Mouse (Mus musculus) MEL (cell line): ENCODE data around the gene Plaur. TPM values are rescaled to one million over a fixed set of nuclear protein-coding genes. Genes with fewer than 3 reads are reported as not detected.
"Not testable (repeated sequence)": the region's sequence is repeated elsewhere in the genome, so short reads cannot be mapped to it uniquely, and the experiment has no call there.

ENCODE experiments used
- DNase-seq: peaks from one replicate; pipeline ENCODE4 v3.0.0; 2011; ENCODE audit warnings: low read depth, low spot score
- H3K27ac ChIP-seq: 2 replicates; pipeline ENCODE4 v1.5.1; 2012; ENCODE audit warnings: low read depth, mild to moderate bottlenecking, control low read depth, low read length, moderate library complexity; ENCODE audit not compliant: control insufficient read depth
- H3K27me3 ChIP-seq, 2 experiments: fragments of 150-350 bp in 1 of 2; sonication (generic) in 1 of 2; 2 replicates each; pipeline ENCODE4 v1.6.1; 2012; ENCODE audit warnings: low read length in 2 of 2, mild to moderate bottlenecking in 2 of 2, improper control_type of control experiment in 1 of 2, moderate library complexity in 1 of 2; ENCODE audit not compliant: insufficient read depth in 2 of 2, control insufficient read depth in 1 of 2
- H3K36me3 ChIP-seq, 2 experiments: 2 replicates each; pipeline ENCODE4 v1.6.1; 2012 to 2014; ENCODE audit warnings: low read length in 2 of 2, improper control_type of control experiment in 1 of 2, inconsistent platforms in 1 of 2, mild to moderate bottlenecking in 1 of 2; ENCODE audit not compliant: insufficient read depth in 2 of 2, control insufficient read depth in 1 of 2
- H3K4me1 ChIP-seq, 2 experiments: fragments of 150-350 bp in 1 of 2; sonication (generic) in 1 of 2; 2 replicates each; pipeline ENCODE4 v1.6.1; 2012; ENCODE audit warnings: low read length in 2 of 2, improper control_type of control experiment in 1 of 2, mild to moderate bottlenecking in 1 of 2; ENCODE audit not compliant: insufficient read depth in 2 of 2, control insufficient read depth in 1 of 2
- H3K4me3 ChIP-seq, 2 experiments: fragments of 150-350 bp in 1 of 2; sonication (generic) in 1 of 2; 2 replicates each; pipeline ENCODE4 v1.5.1; 2012; ENCODE audit warnings: low read depth in 2 of 2, low read length in 2 of 2, mild to moderate bottlenecking in 2 of 2, moderate library complexity in 2 of 2, control low read depth in 1 of 2, improper control_type of control experiment in 1 of 2; ENCODE audit not compliant: control insufficient read depth in 1 of 2, insufficient read depth in 1 of 2
- H3K79me2 ChIP-seq: 2 replicates; pipeline ENCODE4 v1.6.1; 2012; ENCODE audit warnings: mild to moderate bottlenecking, low read length, moderate library complexity; ENCODE audit not compliant: control insufficient read depth, poor library complexity, insufficient read depth
- H3K9ac ChIP-seq: 2 replicates; pipeline ENCODE4 v1.6.1; 2012; ENCODE audit warnings: low read depth, mild to moderate bottlenecking, control low read depth, low read length, moderate library complexity; ENCODE audit not compliant: control insufficient read depth, poor library complexity, severe bottlenecking
- H3K9me3 ChIP-seq: fragments of 150-350 bp; sonication (generic); replicated peaks from 2 replicates; pipeline ENCODE4 v1.6.1; 2012; ENCODE audit warnings: mild to moderate bottlenecking, low read length, improper control_type of control experiment, moderate library complexity; ENCODE audit not compliant: insufficient read depth
- CHD1 ChIP-seq: IDR thresholded peaks from 2 replicates; pipeline ENCODE4 v1.6.1; 2012; ENCODE audit warnings: low read depth, mild to moderate bottlenecking, inconsistent platforms, low read length, improper control_type of control experiment
- CHD2 ChIP-seq: IDR thresholded peaks from 2 replicates; pipeline ENCODE4 v1.6.1; 2011; ENCODE audit warnings: low read length, improper control_type of control experiment
- E2F4 ChIP-seq: IDR thresholded peaks from 2 replicates; pipeline ENCODE4 v1.6.1; 2011; ENCODE audit warnings: low read depth, low read length, improper control_type of control experiment, borderline replicate concordance
- ELF1 ChIP-seq: IDR thresholded peaks from 2 replicates; pipeline ENCODE4 v1.6.1; 2014; ENCODE audit warnings: low read depth, mild to moderate bottlenecking, inconsistent platforms, low read length, improper control_type of control experiment, moderate library complexity
- GATA1 ChIP-seq: IDR thresholded peaks from 2 replicates; pipeline ENCODE4 v1.6.1; 2011; ENCODE audit warnings: low read depth, low read length, improper control_type of control experiment
- HCFC1 ChIP-seq: IDR thresholded peaks from 2 replicates; pipeline ENCODE4 v1.6.1; 2012; ENCODE audit warnings: low read depth, mild to moderate bottlenecking, inconsistent platforms, low read length, improper control_type of control experiment, moderate library complexity
- JUND ChIP-seq: IDR thresholded peaks from 2 replicates; pipeline ENCODE4 v1.6.1; 2011; ENCODE audit warnings: low read depth, mild to moderate bottlenecking, improper control_type of control experiment, low read length
- MAFK ChIP-seq: IDR thresholded peaks from 2 replicates; pipeline ENCODE4 v1.6.1; 2011; ENCODE audit warnings: low read depth, mild to moderate bottlenecking, low read length, improper control_type of control experiment, borderline replicate concordance
- MAX ChIP-seq: IDR thresholded peaks from 2 replicates; pipeline ENCODE4 v1.6.1; 2011; ENCODE audit warnings: low read length, improper control_type of control experiment
- MAZ ChIP-seq: IDR thresholded peaks from 2 replicates; pipeline ENCODE4 v1.6.1; 2012; ENCODE audit warnings: low read depth, mild to moderate bottlenecking, inconsistent platforms, low read length, improper control_type of control experiment
- MEF2A ChIP-seq: IDR thresholded peaks from 2 replicates; pipeline ENCODE4 v1.6.1; 2014; ENCODE audit warnings: low read depth, mild to moderate bottlenecking, inconsistent platforms, low read length, improper control_type of control experiment; ENCODE audit not compliant: poor library complexity, insufficient replicate concordance, severe bottlenecking; ENCODE audit errors: extremely low read depth
- MXI1 ChIP-seq: IDR thresholded peaks from 2 replicates; pipeline ENCODE4 v1.6.1; 2011; ENCODE audit warnings: mild to moderate bottlenecking, low read depth, low read length, improper control_type of control experiment
- MYC ChIP-seq: IDR thresholded peaks from 2 replicates; pipeline ENCODE4 v1.6.1; 2011; ENCODE audit warnings: low read depth, mild to moderate bottlenecking, low read length, improper control_type of control experiment, moderate library complexity
- NELFE ChIP-seq: IDR thresholded peaks from 2 replicates; pipeline ENCODE4 v1.6.1; 2011; ENCODE audit warnings: low read depth, low read length, improper control_type of control experiment
- NRF1 ChIP-seq: IDR thresholded peaks from 2 replicates; pipeline ENCODE4 v1.6.1; 2014; ENCODE audit warnings: low read depth, mild to moderate bottlenecking, inconsistent platforms, low read length, improper control_type of control experiment, moderate library complexity; ENCODE audit not compliant: poor library complexity, insufficient read depth, severe bottlenecking
- POLR2AphosphoS5 ChIP-seq: IDR thresholded peaks from 2 replicates; pipeline ENCODE4 v1.6.1; 2012; ENCODE audit warnings: low read depth, borderline replicate concordance, mild to moderate bottlenecking, inconsistent platforms, low read length, moderate library complexity, mixed read lengths
- RCOR1 ChIP-seq: IDR thresholded peaks from 2 replicates; pipeline ENCODE4 v1.6.1; 2012; ENCODE audit warnings: low read depth, mild to moderate bottlenecking, inconsistent platforms, low read length, improper control_type of control experiment
- TBP ChIP-seq: IDR thresholded peaks from 2 replicates; pipeline ENCODE4 v1.8.0; 2011; ENCODE audit warnings: low read depth, low read length, improper control_type of control experiment
- TCF12 ChIP-seq: IDR thresholded peaks from 2 replicates; pipeline ENCODE4 v1.6.1; 2014; ENCODE audit warnings: low read depth, mild to moderate bottlenecking, inconsistent platforms, low read length, improper control_type of control experiment, moderate library complexity
- UBTF ChIP-seq: IDR thresholded peaks from 2 replicates; pipeline ENCODE4 v1.6.1; 2012; ENCODE audit warnings: low read depth, mild to moderate bottlenecking, inconsistent platforms, low read length, improper control_type of control experiment, moderate library complexity, borderline replicate concordance; ENCODE audit not compliant: insufficient read depth
- ZKSCAN1 ChIP-seq: IDR thresholded peaks from 2 replicates; pipeline ENCODE4 v1.6.1; 2012; ENCODE audit warnings: low read depth, mild to moderate bottlenecking, inconsistent platforms, low read length, improper control_type of control experiment, moderate library complexity
- ZMIZ1 ChIP-seq: IDR thresholded peaks from 2 replicates; pipeline ENCODE4 v1.6.1; 2012; ENCODE audit warnings: low read depth, mild to moderate bottlenecking, inconsistent platforms, low read length, improper control_type of control experiment, moderate library complexity
- ZNF384 ChIP-seq: IDR thresholded peaks from 2 replicates; pipeline ENCODE4 v1.6.1; 2012; ENCODE audit warnings: low read depth, mild to moderate bottlenecking, inconsistent platforms, low read length, improper control_type of control experiment
- polyA plus RNA-seq, 2 experiments: library from polyadenylated mRNA; stranded (reverse) in 1 of 2; unstranded in 1 of 2; fragments of >175 nt in 1 of 2; fragments of >200 nt in 1 of 2; gene quantifications; 2 replicates each; pipeline versions ENCODE4 v1.2.1 to v1.2.4; 2012; ENCODE audit warnings: low replicate concordance in 2 of 2, low read depth in 1 of 2; ENCODE audit not compliant: insufficient read length in 2 of 2, insufficient read depth in 1 of 2, missing spikeins in 1 of 2
- total RNA-seq: library from RNA; depleted of rRNA; stranded (reverse); fragments of 300-350 nt; gene quantifications from 2 replicates; pipeline ENCODE4 v1.2.3, GENCODE M21; 2012

The Plaur gene
- total and polyA plus RNA-seq, 3 experiments, result 8.6 to 9.7 TPM; not detected in 1

- no peak for DNase-seq
- Histone ChIP-seq H3K27me3 (no peaks in the 10 kb centered on the region), H3K36me3 (no peaks in the 10 kb centered on the region), H3K9ac (no peak overlapping the region), H3K9me3 (no peaks in the 10 kb centered on the region), H3K27ac (no peak overlapping the region), H3K4me3 (no peak overlapping the region)
- TF ChIP-seq MAX (no peak), POLR2AphosphoS5 (no peak)
- TF ChIP-seq, all 39 proteins: peak for 0
- Histone ChIP-seq H3K4me1 (no peaks in the 10 kb centered on the region), H3K79me2 (no peaks in the 10 kb centered on the region)
These were observed 54.8 kb downstream of the Plaur start for GRCm38 (mm10) chr7:24517077-24517476.

- H3K4me3 ChIP-seq, result no peak overlapping the region
- no peaks in the 10 kb centered on the region for H3K9me3 ChIP-seq
- H3K79me2 ChIP-seq, result no peaks in the 10 kb centered on the region
- no peaks in the 10 kb centered on the region for H3K36me3 ChIP-seq
- no peak overlapping the region for H3K9ac ChIP-seq
- H3K27ac ChIP-seq, result no peak overlapping the region
- no peaks in the 10 kb centered on the region for H3K4me1 ChIP-seq
- no peak for DNase-seq
- TF ChIP-seq ELF1 (no peak), ZNF384 (no peak), UBTF (no peak), MAX (no peak), MEF2A (no peak), E2F4 (no peak), ZMIZ1 (no peak), HCFC1 (no peak), TBP (no peak), NELFE (no peak), CHD2 (no peak), RCOR1 (no peak)
- TF ChIP-seq, all 39 proteins: peak for 0
- no peaks in the 10 kb centered on the region for H3K27me3 ChIP-seq
These were observed 55.4 kb downstream of the Plaur start for GRCm38 (mm10) chr7:24517654-24518053.

GRCm38 (mm10) chr7:24519130-24519529, 56.8 kb downstream of the Plaur start:
- H3K4me3 ChIP-seq, result no peak overlapping the region
- no peak for TF ChIP-seq MXI1
- no peak for TF ChIP-seq JUND
- no peak for TF ChIP-seq TCF12
- TF ChIP-seq CHD2, result no peak
- no peak for TF ChIP-seq ZKSCAN1
- TF ChIP-seq MAFK, result no peak
- TF ChIP-seq CHD1, result no peak
- no peak for TF ChIP-seq NRF1
- no peak for TF ChIP-seq MYC
- no peak for TF ChIP-seq MAZ
- TF ChIP-seq GATA1, result no peak
- no peak for DNase-seq
- H3K36me3 ChIP-seq, result no peaks in the 10 kb centered on the region
- H3K4me1 ChIP-seq, result no peaks in the 10 kb centered on the region
- no peak overlapping the region for H3K9ac ChIP-seq
- no peaks in the 10 kb centered on the region for H3K27me3 ChIP-seq
- no peaks in the 10 kb centered on the region for H3K9me3 ChIP-seq
- H3K79me2 ChIP-seq, result no peaks in the 10 kb centered on the region
- no peak overlapping the region for H3K27ac ChIP-seq

DNA sequence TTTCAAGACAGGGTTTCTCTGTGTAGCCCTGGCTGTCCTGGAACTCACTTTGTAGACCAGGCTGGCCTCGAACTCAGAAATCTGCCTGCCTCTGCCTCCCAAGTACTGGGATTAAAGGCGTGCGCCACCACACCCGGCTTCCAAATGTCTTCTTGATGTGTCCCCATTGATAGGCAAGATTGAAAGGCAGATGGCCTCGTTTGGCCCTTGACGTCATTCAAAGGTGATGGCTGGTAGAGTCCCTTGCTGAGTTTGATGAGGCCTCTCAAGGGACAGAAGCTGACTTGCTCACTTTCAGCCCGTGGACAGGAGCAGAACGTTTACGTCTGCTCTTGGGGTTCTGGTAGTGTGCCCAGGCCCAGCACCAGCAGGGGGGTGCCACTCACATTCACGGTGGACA, 57.8 kb downstream of the Plaur start:
- H3K79me2 ChIP-seq, H3K9me3 ChIP-seq, H3K9ac ChIP-seq, H3K27ac ChIP-seq, H3K4me3 ChIP-seq, DNase-seq, H3K36me3 ChIP-seq, H3K4me1 ChIP-seq, H3K27me3 ChIP-seq: not testable (repeated sequence)
